Mouse (Mus musculus) kidney, embryonic 14.5 days (tissue): ENCODE data around the gene Rps21. TPM values are rescaled to one million over a fixed set of nuclear protein-coding genes. Genes with fewer than 3 reads are reported as not detected.

Experiments used
- ATAC-seq: fragments of 200-750 bp; cut with Nextera tagmentation; 2 replicates; pipeline ENCODE4 v1.8.0; 2017; ENCODE audit warnings: moderate number of reproducible peaks, mild to moderate bottlenecking, moderate TSS enrichment, moderate library complexity; ENCODE audit not compliant: low FRiP score, low TSS enrichment
- H3K27ac ChIP-seq: fragments of 300-500 bp; sonication (generic); 2 replicates; pipeline ENCODE4 v1.5.1; 2014; ENCODE audit warnings: low read depth, mild to moderate bottlenecking, low read length, moderate library complexity, mixed read lengths
- H3K27me3 ChIP-seq: fragments of 300-500 bp; sonication (generic); 2 replicates; pipeline ENCODE4 v1.6.1; 2014; ENCODE audit warnings: mild to moderate bottlenecking, low read length; ENCODE audit not compliant: control insufficient read depth, insufficient read depth
- H3K36me3 ChIP-seq: fragments of 300-500 bp; sonication (generic); 2 replicates; pipeline ENCODE4 v1.6.1; 2014; ENCODE audit warnings: low read length, mixed read lengths; ENCODE audit not compliant: control insufficient read depth, insufficient read depth
- H3K4me1 ChIP-seq: fragments of 300-500 bp; sonication (generic); 2 replicates; pipeline ENCODE4 v1.6.1; 2014; ENCODE audit warnings: low read length, mixed read lengths; ENCODE audit not compliant: control insufficient read depth, insufficient read depth
- H3K4me2 ChIP-seq: fragments of 300-500 bp; sonication (generic); replicated peaks from 2 replicates; pipeline ENCODE4 v1.6.1; 2014; ENCODE audit warnings: low read depth, mild to moderate bottlenecking, low read length
- H3K4me3 ChIP-seq: fragments of 300-500 bp; sonication (generic); 2 replicates; pipeline ENCODE4 v1.5.1; 2014; ENCODE audit warnings: mild to moderate bottlenecking, low read length
- H3K9ac ChIP-seq: fragments of 300-500 bp; sonication (generic); 2 replicates; pipeline ENCODE4 v1.6.1; 2014; ENCODE audit warnings: low read depth, mild to moderate bottlenecking, low read length, moderate library complexity
- H3K9me3 ChIP-seq: fragments of 300-500 bp; sonication (generic); 2 replicates; pipeline ENCODE4 v1.6.1; 2016; ENCODE audit warnings: low read length; ENCODE audit not compliant: control insufficient read depth
- WGBS: fragments of 180-500 bp; shearing (Covaris S2); extraction: QIAGEN DNeasy Blood & Tissue Kit; methylation state at CpG from one replicate; pipeline ENCODE4 v1.1.7; 2014; 5-methylcytosine and 5-hydroxymethylcytosine counted together
- polyA plus RNA-seq: library from polyadenylated mRNA; unstranded; fragments of >200 nt; fragmentation: Nextera tagmentation; extraction: Ambion mirVana; gene quantifications from 2 replicates; pipeline ENCODE4 v1.2.1, GENCODE M21; 2014

Gene Rps21
- polyA plus RNA-seq, 1 experiment from 2014 or later = 730 TPM

- Histone ChIP-seq H3K9ac (0 out of 2 replicates have a peak overlapping the region, but pooled peaks have one; percentile 32), H3K36me3 (no peaks in the 10 kb centered on the region), H3K9me3 (no peaks in the 10 kb centered on the region), H3K4me1 (0 out of 2 replicates have a peak, but pooled peaks cover 6% of the 10 kb centered on the region), H3K4me2 (no peak overlapping the region), H3K4me3 (no peak overlapping the region), H3K27me3 (no peaks in the 10 kb centered on the region), H3K27ac (peak overlapping the region; percentile 69)
- WGBS = 49% methylated on average over 6 of the region's 6 CpGs
- ATAC-seq = peak; percentile 58
Observed at GRCm38 (mm10) chr2:180234980-180235379, 22.2 kb upstream of the Rps21 start.

GRCm38 (mm10) chr2:180235788-180236187, 21.4 kb upstream of the Rps21 start:
- no peak overlapping the region for H3K4me2 ChIP-seq

GRCm38 (mm10) chr2:180236500-180236899, 20.7 kb upstream of the Rps21 start:
- H3K27me3 ChIP-seq = no peaks in the 10 kb centered on the region
- no peak overlapping the region for H3K27ac ChIP-seq
- ATAC-seq = no peak
- no peak overlapping the region for H3K9ac ChIP-seq
- H3K36me3 ChIP-seq = no peaks in the 10 kb centered on the region
- H3K4me3 ChIP-seq = no peak overlapping the region
- 0 out of 2 replicates have a peak, but pooled peaks cover 6% of the 10 kb centered on the region for H3K4me1 ChIP-seq
- no peak overlapping the region for H3K4me2 ChIP-seq
- no peaks in the 10 kb centered on the region for H3K9me3 ChIP-seq
- 49% methylated on average over 2 of the region's 3 CpGs for WGBS

More at GRCm38 (mm10) chr2:180235788-180236187, 21.4 kb upstream of the Rps21 start:
- no peak for ATAC-seq
- Histone ChIP-seq H3K27ac (peak overlapping the region; percentile 69), H3K4me3 (no peak overlapping the region), H3K36me3 (no peaks in the 10 kb centered on the region), H3K27me3 (no peaks in the 10 kb centered on the region), H3K9me3 (no peaks in the 10 kb centered on the region), H3K9ac (no peak overlapping the region), H3K4me1 (0 out of 2 replicates have a peak, but pooled peaks cover 6% of the 10 kb centered on the region)
- WGBS = 71% methylated on average over 4 of the region's 4 CpGs

GRCm38 (mm10) chr2:180236930-180237329, 20.2 kb upstream of the Rps21 start:
- Histone ChIP-seq H3K4me1 (0 out of 2 replicates have a peak, but pooled peaks cover 6% of the 10 kb centered on the region), H3K4me2 (no peak overlapping the region), H3K27me3 (no peaks in the 10 kb centered on the region), H3K9ac (no peak overlapping the region), H3K27ac (no peak overlapping the region), H3K9me3 (no peaks in the 10 kb centered on the region), H3K4me3 (no peak overlapping the region), H3K36me3 (no peaks in the 10 kb centered on the region)
- WGBS = 43% methylated on average over 3 of the region's 3 CpGs
- ATAC-seq = no peak

- Histone ChIP-seq H3K27me3 (no peaks in the 10 kb centered on the region), H3K27ac (peak overlapping the region; percentile 24; the same call in 1 of the 2 replicates), H3K36me3 (no peaks in the 10 kb centered on the region), H3K4me2 (no peak overlapping the region), H3K9me3 (no peaks in the 10 kb centered on the region), H3K9ac (no peak overlapping the region), H3K4me1 (0 out of 2 replicates have a peak, but pooled peaks cover 4% of the 10 kb centered on the region), H3K4me3 (no peak overlapping the region)
- 88% methylated on average over 7 of the region's 7 CpGs for WGBS
- no peak for ATAC-seq
Observed at GRCm38 (mm10) chr2:180237601-180238345, 19.4 kb upstream of the Rps21 start.

GRCm38 (mm10) chr2:180238591-180238990, 18.6 kb upstream of the Rps21 start:
- Histone ChIP-seq H3K4me2 (no peak overlapping the region), H3K4me3 (no peak overlapping the region), H3K27ac (no peak overlapping the region), H3K9me3 (no peaks in the 10 kb centered on the region), H3K9ac (no peak overlapping the region), H3K27me3 (no peaks in the 10 kb centered on the region), H3K36me3 (no peaks in the 10 kb centered on the region), H3K4me1 (0 out of 2 replicates have a peak, but pooled peaks cover 4% of the 10 kb centered on the region)
- WGBS = 86% methylated on average over 5 of the region's 5 CpGs
- ATAC-seq = no peak

GRCm38 (mm10) chr2:180243108-180243507, 14.1 kb upstream of the Rps21 start:
- H3K4me1 ChIP-seq = no peaks in the 10 kb centered on the region
- no peak for ATAC-seq
- no peaks in the 10 kb centered on the region for H3K36me3 ChIP-seq
- no peaks in the 10 kb centered on the region for H3K27me3 ChIP-seq
- WGBS = 91% methylated on average over 4 of the region's 4 CpGs
- no peaks in the 10 kb centered on the region for H3K9me3 ChIP-seq
- no peak overlapping the region for H3K27ac ChIP-seq
- no peak overlapping the region for H3K9ac ChIP-seq
- H3K4me2 ChIP-seq = no peak overlapping the region
- no peak overlapping the region for H3K4me3 ChIP-seq

GRCm38 (mm10) chr2:180247916-180248315, 9.3 kb upstream of the Rps21 start:
- no peak overlapping the region for H3K9ac ChIP-seq
- H3K36me3 ChIP-seq = no peaks in the 10 kb centered on the region
- H3K27me3 ChIP-seq = no peaks in the 10 kb centered on the region
- 90% methylated on average over 5 of the region's 5 CpGs for WGBS
- no peaks in the 10 kb centered on the region for H3K9me3 ChIP-seq
- no peak overlapping the region for H3K4me2 ChIP-seq
- H3K4me3 ChIP-seq = no peak overlapping the region
- ATAC-seq = no peak
- no peaks in the 10 kb centered on the region for H3K4me1 ChIP-seq
- H3K27ac ChIP-seq = no peak overlapping the region

GRCm38 (mm10) chr2:180248947-180249660, 8.1 kb upstream of the Rps21 start:
- Histone ChIP-seq H3K9me3 (no peaks in the 10 kb centered on the region), H3K27me3 (no peaks in the 10 kb centered on the region), H3K4me1 (no peaks in the 10 kb centered on the region), H3K27ac (no peak overlapping the region), H3K36me3 (no peaks in the 10 kb centered on the region), H3K4me3 (no peak overlapping the region), H3K4me2 (no peak overlapping the region), H3K9ac (no peak overlapping the region)
- ATAC-seq = no peak
- 68% methylated on average over 9 of the region's 9 CpGs for WGBS
